Mouse (Mus musculus) limb, embryonic 15.5 days (tissue): ENCODE measurements at regions not wholly inside any gene's neighbourhood (a gene's known extent, or its start where the extent isn't known, plus 50 kb on each side); places are given as distances from the start of the nearest gene placed in this dataset.
"Not testable (repeated sequence)": the region's sequence is repeated elsewhere in the genome, so short reads cannot be mapped to it uniquely, and the experiment has no call there.

ENCODE experiments used
- ATAC-seq: fragments of 200-750 bp; cut with Nextera tagmentation; 2 replicates; pipeline ENCODE4 v1.8.0; 2017; ENCODE audit warnings: low read depth, moderate TSS enrichment; ENCODE audit not compliant: insufficient number of reproducible peaks, low FRiP score, low TSS enrichment
- H3K27ac ChIP-seq: fragments of 300-500 bp; sonication (generic); 2 replicates; pipeline ENCODE4 v1.5.1; 2015; ENCODE audit warnings: moderate library complexity, mild to moderate bottlenecking, inconsistent platforms
- H3K27me3 ChIP-seq: fragments of 300-500 bp; sonication (generic); 2 replicates; pipeline ENCODE4 v1.6.1; 2015; ENCODE audit warnings: inconsistent platforms
- H3K36me3 ChIP-seq: fragments of 300-500 bp; sonication (generic); 2 replicates; pipeline ENCODE4 v1.6.1; 2015; ENCODE audit warnings: inconsistent platforms
- H3K4me1 ChIP-seq: fragments of 300-500 bp; sonication (generic); 2 replicates; pipeline ENCODE4 v1.6.1; 2015; ENCODE audit warnings: inconsistent platforms
- H3K4me2 ChIP-seq: fragments of 300-500 bp; sonication (generic); 2 replicates; pipeline ENCODE4 v1.6.1; 2015; ENCODE audit warnings: mild to moderate bottlenecking, inconsistent platforms
- H3K4me3 ChIP-seq: fragments of 300-500 bp; sonication (generic); 2 replicates; pipeline ENCODE4 v1.5.1; 2015; ENCODE audit warnings: mild to moderate bottlenecking, inconsistent platforms
- H3K9ac ChIP-seq: fragments of 300-500 bp; sonication (generic); 2 replicates; pipeline ENCODE4 v1.6.1; 2015; ENCODE audit warnings: inconsistent platforms
- H3K9me3 ChIP-seq: fragments of 300-500 bp; sonication (generic); 2 replicates; pipeline ENCODE4 v1.6.1; 2016; ENCODE audit warnings: inconsistent platforms
- WGBS: fragments of 180-500 bp; shearing (Covaris S2); methylation state at CpG from one replicate; pipeline ENCODE4 v1.1.7; 2015; 5-methylcytosine and 5-hydroxymethylcytosine counted together

GRCm38 (mm10) chrX:50618936-50619335 lies 190.6 kb upstream of the Olfr1324 start:
- Histone ChIP-seq H3K9ac (no peak overlapping the region), H3K4me3 (no peak overlapping the region), H3K36me3 (no peaks in the 10 kb centered on the region; the same call in 1 of the 2 replicates), H3K27me3 (no peaks in the 10 kb centered on the region), H3K27ac (no peak overlapping the region), H3K4me1 (no peaks in the 10 kb centered on the region), H3K9me3 (no peaks in the 10 kb centered on the region), H3K4me2 (no peak overlapping the region)
- WGBS = 79% methylated on average over 4 of the region's 4 CpGs
- ATAC-seq = no peak

- 0 out of 2 replicates have a peak overlapping the region, but pooled peaks have one; percentile 50 for H3K27ac ChIP-seq
- H3K36me3 ChIP-seq = not testable (repeated sequence)
Measured at GRCm38 (mm10) chrX:50616920-50617319, 188.6 kb upstream of the Olfr1324 start.

GRCm38 (mm10) chrX:50614874-50615273 lies 186.6 kb upstream of the Olfr1324 start:
- WGBS = 68% methylated on average over 3 of the region's 3 CpGs
- peak overlapping the region; percentile 38; the same call in 1 of the 2 replicates for H3K27ac ChIP-seq
- H3K4me2 ChIP-seq = not testable (repeated sequence)

More at GRCm38 (mm10) chrX:50616920-50617319, 188.6 kb upstream of the Olfr1324 start:
- peak overlapping the region; percentile 13; the same call in 1 of the 2 replicates for H3K4me3 ChIP-seq
- peak overlapping the region; percentile 26; the same call in 1 of the 2 replicates for H3K4me2 ChIP-seq
- not testable (repeated sequence) for H3K4me1 ChIP-seq, H3K27me3 ChIP-seq, ATAC-seq, H3K9ac ChIP-seq, H3K9me3 ChIP-seq
- WGBS = 71% methylated on average over 8 of the region's 8 CpGs

GRCm38 (mm10) chrX:50614367-50614766 lies 186.1 kb upstream of the Olfr1324 start:
- not testable (repeated sequence) for H3K9me3 ChIP-seq, H3K9ac ChIP-seq, H3K4me1 ChIP-seq, H3K4me2 ChIP-seq, H3K36me3 ChIP-seq, ATAC-seq, H3K27me3 ChIP-seq
- Histone ChIP-seq H3K27ac (peak overlapping the region; percentile 38; the same call in 1 of the 2 replicates), H3K4me3 (peak overlapping the region; percentile 26)
- WGBS = 64% methylated on average over 6 of the region's 6 CpGs

More at GRCm38 (mm10) chrX:50614874-50615273, 186.6 kb upstream of the Olfr1324 start:
- not testable (repeated sequence) for H3K4me1 ChIP-seq, H3K9me3 ChIP-seq, ATAC-seq, H3K27me3 ChIP-seq, H3K9ac ChIP-seq, H3K36me3 ChIP-seq
- peak overlapping the region; percentile 26 for H3K4me3 ChIP-seq

- Histone ChIP-seq H3K4me2 (peak overlapping the region; percentile 33), H3K4me3 (peak overlapping the region; percentile 31), H3K9me3 (no peaks in the 10 kb centered on the region), H3K27ac (peak overlapping the region; percentile 74), H3K27me3 (no peaks in the 10 kb centered on the region), H3K36me3 (0 out of 2 replicates have a peak, but pooled peaks cover 4% of the 10 kb centered on the region), H3K4me1 (no peaks in the 10 kb centered on the region), H3K9ac (no peak overlapping the region)
- no peak for ATAC-seq
- 67% methylated on average over 9 of the region's 9 CpGs for WGBS
Measured at GRCm38 (mm10) chrX:50611765-50612591, 183.7 kb upstream of the Olfr1324 start.

- WGBS = 73% methylated on average over 6 of the region's 6 CpGs
- not testable (repeated sequence) for H3K27ac ChIP-seq, H3K9me3 ChIP-seq, H3K36me3 ChIP-seq, H3K27me3 ChIP-seq, H3K9ac ChIP-seq, H3K4me1 ChIP-seq, ATAC-seq, H3K4me3 ChIP-seq, H3K4me2 ChIP-seq
Measured at GRCm38 (mm10) chrX:50608141-50608540, 179.8 kb upstream of the Olfr1324 start.

GRCm38 (mm10) chrX:50607636-50608035 lies 179.3 kb upstream of the Olfr1324 start:
- no peak overlapping the region for H3K4me2 ChIP-seq
- no peak overlapping the region for H3K9ac ChIP-seq
- peaks cover 5% of the 10 kb centered on the region; the same call in 1 of the 2 replicates for H3K36me3 ChIP-seq
- 67% methylated on average over 7 of the region's 7 CpGs for WGBS
- ATAC-seq = no peak
- H3K4me3 ChIP-seq = no peak overlapping the region
- no peaks in the 10 kb centered on the region for H3K27me3 ChIP-seq
- no peaks in the 10 kb centered on the region for H3K9me3 ChIP-seq
- no peak overlapping the region for H3K27ac ChIP-seq
- H3K4me1 ChIP-seq = no peaks in the 10 kb centered on the region

GRCm38 (mm10) chrX:50605517-50605916 lies 177.2 kb upstream of the Olfr1324 start:
- not testable (repeated sequence) for H3K4me2 ChIP-seq, H3K27ac ChIP-seq, ATAC-seq

GRCm38 (mm10) chrX:50604995-50605394 lies 176.7 kb upstream of the Olfr1324 start:
- not testable (repeated sequence) for H3K4me2 ChIP-seq, ATAC-seq
- 69% methylated on average over 4 of the region's 4 CpGs for WGBS

More at GRCm38 (mm10) chrX:50605517-50605916, 177.2 kb upstream of the Olfr1324 start:
- H3K9ac ChIP-seq, H3K4me1 ChIP-seq, H3K36me3 ChIP-seq, H3K4me3 ChIP-seq, H3K27me3 ChIP-seq, H3K9me3 ChIP-seq: not testable (repeated sequence)
- 42% methylated on average over 2 of the region's 2 CpGs for WGBS

GRCm38 (mm10) chrX:50602881-50603280 lies 174.6 kb upstream of the Olfr1324 start:
- H3K4me3 ChIP-seq = peak overlapping the region; percentile 29
- H3K9me3 ChIP-seq, H3K9ac ChIP-seq, H3K36me3 ChIP-seq, H3K27me3 ChIP-seq, H3K4me1 ChIP-seq, ATAC-seq: not testable (repeated sequence)
- peak overlapping the region; percentile 34; the same call in 1 of the 2 replicates for H3K4me2 ChIP-seq
- peak overlapping the region; percentile 73; the same call in 1 of the 2 replicates for H3K27ac ChIP-seq
- WGBS = 41% methylated on average over 3 of the region's 3 CpGs

More at GRCm38 (mm10) chrX:50604995-50605394, 176.7 kb upstream of the Olfr1324 start:
- H3K36me3 ChIP-seq, H3K4me3 ChIP-seq, H3K9ac ChIP-seq, H3K4me1 ChIP-seq, H3K27ac ChIP-seq, H3K9me3 ChIP-seq, H3K27me3 ChIP-seq: not testable (repeated sequence)

GRCm38 (mm10) chrX:50602461-50602875 lies 174.2 kb upstream of the Olfr1324 start:
- not testable (repeated sequence) for ATAC-seq
- H3K4me2 ChIP-seq = peak overlapping the region; percentile 34; the same call in 1 of the 2 replicates

GRCm38 (mm10) chrX:50600262-50600661 lies 172.0 kb upstream of the Olfr1324 start:
- not testable (repeated sequence) for H3K9me3 ChIP-seq, H3K9ac ChIP-seq, H3K4me1 ChIP-seq, H3K27me3 ChIP-seq
- Histone ChIP-seq H3K36me3 (peaks cover 12% of the 10 kb centered on the region), H3K4me2 (peak overlapping the region; percentile 30), H3K4me3 (peak overlapping the region; percentile 27), H3K27ac (peak overlapping the region; percentile 39; the same call in 1 of the 2 replicates)
- 63% methylated on average over 3 of the region's 3 CpGs for WGBS
- 0 out of 2 replicates have a peak, but pooled peaks have one; percentile 58 for ATAC-seq

More at GRCm38 (mm10) chrX:50602461-50602875, 174.2 kb upstream of the Olfr1324 start:
- not testable (repeated sequence) for H3K27me3 ChIP-seq, H3K9me3 ChIP-seq, H3K4me1 ChIP-seq, H3K9ac ChIP-seq, H3K36me3 ChIP-seq
- 64% methylated on average over 9 of the region's 9 CpGs for WGBS
- peak overlapping the region; percentile 73 for H3K27ac ChIP-seq
- H3K4me3 ChIP-seq = peak overlapping the region; percentile 29
